Mouse (Mus musculus) layer of hippocampus, postnatal 10 days (tissue): ENCODE results near the gene Olfr1356. TPM values are rescaled to one million over a fixed set of nuclear protein-coding genes. Genes with fewer than 3 reads are reported as not detected.
A peak's percentile ranks its signal among the peaks of the same experiment; 100 is the strongest.
"Not testable (repeated sequence)": the region's sequence is repeated elsewhere in the genome, so short reads cannot be mapped to it uniquely, and the experiment has no call there.

ENCODE experiments used
- DNase-seq, 2 experiments: peaks; one replicate each; pipeline ENCODE4 v3.0.0; 2021; ENCODE audit warnings: low spot score in 2 of 2
- long read RNA-seq: library from polyadenylated mRNA; stranded (forward); transcript quantifications from one replicate; pipeline ENCODE4 v2.0.0, GENCODE M21; 2023
- total RNA-seq, 2 experiments: library from RNA; stranded (reverse); gene quantifications; 2 replicates each; pipeline ENCODE4 v1.2.3; 2021

The Olfr1356 gene
- total RNA-seq = not detected
- long read RNA-seq = 0 reads

GRCm38 (mm10) chr10:78852066-78852465 lies at the start of gene Olfr1356:
TSS of gene Olfr1356 (minus strand) at chr10:78852166.
- DNase-seq = no peak

- no peak for DNase-seq
Measured at GRCm38 (mm10) chr10:78875240-78875639, 23.3 kb upstream of the Olfr1356 start, which contains the start of gene Olfr1355. TSS of gene Olfr1355 (plus strand) at chr10:78875540.

GRCm38 (mm10) chr10:78840456-78840855 lies 11.5 kb downstream of the Olfr1356 start:
- not testable (repeated sequence) for DNase-seq

- peak; percentile 53 to 62 for DNase-seq
Measured at GRCm38 (mm10) chr10:78812358-78813060, 39.5 kb downstream of the Olfr1356 start.

- no peak for DNase-seq
Measured at GRCm38 (mm10) chr10:78801449-78801848, 50.5 kb downstream of the Olfr1356 start.

Other genes starting within 250 kb of the Olfr1356 start
- not detected for gene Olfr1357, start 234.1 kb downstream of the Olfr1356 start, total RNA-seq
- not detected for gene Casp14, start 133.9 kb downstream of the Olfr1356 start, total RNA-seq
- gene Ccdc105, start 99.1 kb downstream of the Olfr1356 start, total RNA-seq = not detected
- 10 to 100 TPM; 16.1 to 17.3 TPM for gene Slc1a6, start 71.7 kb downstream of the Olfr1356 start, total RNA-seq
- not detected for gene Olfr1355, start 23.4 kb upstream of the Olfr1356 start, total RNA-seq
- gene Olfr1354, start 61.0 kb upstream of the Olfr1356 start, total RNA-seq = not detected
- not detected for gene Olfr8, start 98.5 kb upstream of the Olfr1356 start, total RNA-seq
- not detected for gene Olfr1353, start 111.1 kb upstream of the Olfr1356 start, total RNA-seq
- not detected for gene Olfr1352, start 128.9 kb upstream of the Olfr1356 start, total RNA-seq
- gene Olfr1351, start 160.3 kb upstream of the Olfr1356 start, total RNA-seq = not detected
- gene Olfr57, start 176.6 kb upstream of the Olfr1356 start, total RNA-seq = not detected
- gene 2610008E11Rik, start 245.4 kb upstream of the Olfr1356 start, total RNA-seq = 10 to 100 TPM; 28.4 to 28.6 TPM